Mouse (Mus musculus) 416B (cell line): Measurements from ENCODE around the gene Hgfac.

Source experiments
- DNase-seq: peaks from one replicate; pipeline ENCODE4 v3.0.0; 2011; ENCODE audit warnings: low read depth

Gene Hgfac

DNA sequence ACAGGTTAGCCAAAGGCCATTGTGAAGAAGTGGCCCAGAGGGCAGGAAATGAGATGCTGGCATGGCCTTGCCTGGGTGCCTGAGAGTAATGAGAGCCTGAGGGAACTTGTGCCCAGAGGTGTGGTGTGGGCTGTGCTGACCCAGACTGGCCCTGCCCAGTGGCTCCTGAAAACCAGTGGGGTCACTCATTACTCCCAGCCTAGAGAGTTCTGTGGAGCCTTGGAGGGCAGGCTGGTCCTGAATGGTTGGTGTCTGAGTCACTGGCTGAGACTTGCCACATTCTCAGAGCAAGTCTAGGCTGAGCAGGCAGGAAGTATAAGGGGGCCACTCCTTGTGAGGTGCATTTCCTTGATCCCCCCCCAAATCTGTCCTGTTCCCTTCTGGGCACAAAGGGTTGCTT lies 3.9 kb upstream of the Hgfac start:
- DNase-seq: peak; percentile 72

DNA sequence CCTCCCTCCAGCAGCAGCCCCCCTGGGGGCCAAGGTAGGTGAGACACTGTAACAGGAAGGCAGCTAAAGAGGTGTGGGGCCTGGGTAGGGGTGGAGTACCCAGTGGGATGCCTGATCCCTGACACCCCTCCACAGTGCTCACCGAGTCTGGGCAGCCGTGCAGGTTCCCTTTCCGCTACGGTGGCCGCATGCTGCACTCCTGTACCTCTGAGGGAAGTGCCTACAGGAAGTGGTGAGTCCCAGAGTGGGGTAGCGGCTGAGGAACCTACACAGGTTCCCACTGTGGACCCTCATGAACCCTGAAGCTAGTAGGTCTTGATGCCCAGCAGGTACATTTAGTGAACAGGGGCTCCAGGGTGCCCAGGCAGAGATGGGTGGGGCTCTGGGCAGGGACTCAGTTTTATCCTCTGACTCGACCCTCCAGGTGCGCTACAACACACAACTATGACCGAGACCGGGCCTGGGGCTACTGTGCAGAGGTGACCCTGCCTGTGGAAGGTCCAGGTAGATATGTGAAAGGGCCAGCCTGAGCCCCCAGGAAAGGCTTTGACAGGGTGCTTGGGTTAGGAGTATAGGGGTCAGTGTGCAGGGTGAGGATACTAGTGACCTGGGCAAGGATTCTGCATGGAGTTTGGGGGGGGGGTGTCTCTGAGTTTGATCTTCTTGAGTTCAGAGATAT lies 1.3 kb downstream of the Hgfac start:
- peak; percentile 34 for DNase-seq

DNA sequence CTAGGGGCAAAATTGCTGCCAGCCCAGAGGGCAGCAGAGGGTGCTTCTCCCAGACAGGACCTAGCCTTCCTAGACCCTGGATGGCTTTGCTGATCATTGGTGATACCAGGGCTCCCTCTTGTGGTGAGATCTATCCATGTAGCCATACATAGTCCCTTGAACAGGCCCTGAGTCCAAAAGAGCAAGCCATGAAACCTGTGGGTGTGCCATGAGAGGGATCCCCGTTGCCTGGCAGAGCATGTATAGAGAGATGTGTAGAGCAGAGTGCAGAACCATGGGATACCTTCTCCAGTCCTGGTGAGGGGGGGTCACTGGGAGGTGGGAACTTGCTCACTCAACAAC lies 1.8 kb downstream of the Hgfac start:
- DNase-seq: peak; percentile 90

DNA sequence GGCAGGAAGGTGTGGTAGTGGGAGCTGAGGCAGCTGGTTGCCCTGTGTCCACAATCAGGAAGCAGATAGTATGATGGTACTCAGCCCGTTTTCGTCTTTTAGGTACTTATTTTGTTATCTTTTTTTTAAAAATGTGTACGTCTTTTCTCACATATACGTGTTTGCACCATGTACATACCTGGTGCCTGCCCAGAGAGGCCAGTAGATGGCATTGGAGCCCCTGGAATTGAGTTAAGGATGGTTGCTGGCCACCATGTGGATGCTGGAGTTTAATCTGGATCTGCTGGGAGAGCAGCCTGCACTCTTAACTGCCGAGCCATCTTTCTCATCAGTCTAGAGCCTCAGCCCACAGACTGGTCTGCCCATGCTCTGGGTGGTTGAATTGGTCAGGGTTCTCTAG lies 9.2 kb downstream of the Hgfac start:
- peak; percentile 26 for DNase-seq

DNA sequence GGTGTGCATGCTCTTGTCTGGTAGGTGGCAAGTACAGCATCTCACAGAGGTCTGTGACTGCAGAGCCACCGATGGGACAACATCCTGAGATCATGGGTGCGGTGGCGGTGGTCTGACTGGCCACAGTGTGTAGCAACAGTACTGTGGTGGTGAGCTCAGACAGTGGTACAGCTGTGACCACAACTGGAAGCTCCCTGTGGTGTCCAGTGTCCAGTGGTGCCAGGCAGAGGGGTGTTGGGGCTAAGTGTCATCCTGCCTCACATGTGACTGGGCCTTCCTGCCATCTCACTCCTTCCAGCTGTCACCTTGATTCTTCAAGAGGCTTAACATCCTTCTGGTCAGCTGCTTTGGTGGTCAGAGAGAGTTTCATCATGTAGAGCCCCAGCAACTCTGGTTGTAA lies 13.3 kb downstream of the Hgfac start:
- DNase-seq: peak; percentile 65

DNA sequence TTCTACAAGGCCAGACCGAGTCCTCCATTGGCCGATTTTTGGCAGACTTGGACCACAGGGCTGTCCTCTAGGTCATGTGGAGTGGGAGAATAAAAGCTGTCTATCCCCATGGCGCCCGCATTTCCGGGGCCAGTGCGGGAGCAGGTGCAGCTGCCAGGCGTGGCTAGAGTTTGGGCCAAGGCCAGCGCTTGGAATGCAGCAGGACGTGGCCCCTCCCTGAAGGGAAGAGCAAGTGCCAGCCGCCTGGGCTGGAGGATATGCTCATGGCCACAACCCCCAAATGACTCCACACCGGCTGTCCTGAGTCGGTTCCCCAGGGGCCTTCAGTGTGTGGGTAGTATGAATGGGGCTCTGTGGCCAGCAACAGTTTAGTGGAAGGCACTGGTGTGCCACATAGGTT lies 13.8 kb downstream of the Hgfac start:
- DNase-seq: no peak

DNA sequence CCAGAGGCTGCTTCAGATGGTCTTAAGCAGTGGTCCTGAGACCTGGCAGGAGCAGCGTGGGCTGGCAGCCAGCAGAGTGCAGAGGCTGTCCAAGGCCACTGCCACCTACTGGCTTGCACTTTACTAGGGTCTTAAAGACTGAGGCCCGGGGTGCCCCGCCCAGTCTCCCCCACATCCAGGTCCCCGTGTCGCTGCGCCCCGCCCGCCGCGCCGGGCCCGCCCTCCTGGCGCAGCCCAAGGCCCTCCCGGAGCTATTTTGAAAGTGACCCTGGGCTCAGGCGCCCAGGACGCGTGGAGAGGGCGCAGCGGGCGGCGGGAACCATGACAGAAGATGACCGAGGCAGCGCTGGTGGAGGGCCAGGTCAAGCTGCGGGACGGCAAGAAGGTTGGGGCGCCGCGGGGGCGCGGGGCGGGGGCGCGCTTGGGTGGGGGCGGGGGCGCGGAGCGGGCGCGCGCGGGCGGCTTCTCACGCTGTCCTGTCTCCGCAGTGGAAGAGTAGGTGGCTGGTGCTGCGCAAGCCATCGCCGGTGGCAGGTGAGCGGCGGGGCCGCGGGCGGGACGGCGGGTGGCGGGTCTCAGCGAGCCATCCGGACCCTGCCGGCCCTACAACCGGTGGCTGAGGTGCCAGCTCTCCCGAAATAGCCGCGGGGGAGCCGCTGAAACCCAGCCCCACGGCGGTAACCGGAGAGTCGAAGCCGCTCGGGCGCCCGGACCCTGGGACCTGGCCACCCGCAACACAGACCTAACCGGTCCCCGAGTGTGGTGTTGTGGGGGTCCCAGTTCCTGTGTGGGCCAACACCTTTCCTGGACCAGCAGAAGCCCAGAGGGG lies 15.5 kb downstream of the Hgfac start, which contains the start of gene Dok7:
Dok7 (plus strand) TSS at position 163 of the 829 bp plus-strand sequence.
- DNase-seq: no peak

DNA sequence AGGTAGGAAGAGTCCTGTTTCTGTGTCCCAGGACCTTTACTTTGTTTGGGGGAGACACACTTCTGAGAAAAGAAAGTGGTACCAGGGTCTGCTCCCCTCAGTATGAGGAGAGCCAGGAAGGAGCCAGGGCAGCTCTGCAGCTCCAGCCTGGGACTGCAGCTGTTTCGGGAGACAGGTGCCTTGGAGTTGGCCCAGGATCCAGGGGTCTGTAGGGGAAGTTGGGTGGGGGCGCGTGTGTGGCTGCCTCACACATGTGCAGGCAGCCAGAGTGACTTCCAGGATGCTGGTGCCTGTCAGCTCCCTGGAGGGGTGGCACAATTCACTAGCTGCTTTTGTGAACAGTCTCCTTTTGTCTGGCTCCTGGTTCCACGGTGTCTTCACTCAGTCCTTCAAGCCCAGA lies 16.3 kb downstream of the Hgfac start:
- no peak for DNase-seq

DNA sequence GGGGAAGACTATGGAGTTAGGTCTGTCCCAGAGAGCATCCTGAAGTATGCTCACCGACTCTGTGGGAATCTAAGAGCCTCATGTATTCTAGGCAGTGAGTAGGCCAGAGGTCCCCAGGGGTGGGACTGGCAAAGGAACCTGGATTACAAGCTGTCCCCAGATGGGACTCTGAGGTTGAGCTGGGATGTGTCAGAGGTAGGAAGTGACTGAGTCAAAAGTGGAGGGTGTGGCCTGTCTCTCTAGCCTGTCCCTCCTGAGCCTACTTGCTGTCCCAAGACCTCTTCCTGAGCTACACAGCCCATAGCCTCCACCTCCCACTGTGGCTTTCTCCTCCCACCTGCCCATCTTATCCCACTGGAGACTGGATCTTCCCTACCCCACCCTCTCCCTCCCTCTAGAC lies 16.9 kb downstream of the Hgfac start:
- peak; percentile 31 for DNase-seq

DNA sequence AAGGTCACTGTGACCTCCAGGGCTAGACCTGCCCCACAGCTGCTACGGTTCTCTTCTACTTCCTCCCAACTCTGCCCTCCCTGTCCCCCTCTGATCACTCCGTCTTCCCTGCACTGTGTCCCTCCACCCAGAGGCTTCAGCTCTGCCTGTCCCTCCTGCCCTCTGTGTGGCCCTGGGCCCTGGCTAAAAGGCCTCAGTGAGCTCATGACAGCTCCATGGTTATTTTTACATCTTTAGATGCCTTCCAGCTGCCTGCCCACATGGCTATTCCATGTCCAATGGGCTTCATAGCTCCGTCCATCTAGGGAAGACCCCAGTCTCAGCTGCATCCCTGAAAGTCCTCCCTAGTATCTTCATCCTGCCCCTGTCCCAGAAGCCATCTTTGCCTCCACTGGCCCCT lies 18.8 kb downstream of the Hgfac start:
- DNase-seq: no peak

DNA sequence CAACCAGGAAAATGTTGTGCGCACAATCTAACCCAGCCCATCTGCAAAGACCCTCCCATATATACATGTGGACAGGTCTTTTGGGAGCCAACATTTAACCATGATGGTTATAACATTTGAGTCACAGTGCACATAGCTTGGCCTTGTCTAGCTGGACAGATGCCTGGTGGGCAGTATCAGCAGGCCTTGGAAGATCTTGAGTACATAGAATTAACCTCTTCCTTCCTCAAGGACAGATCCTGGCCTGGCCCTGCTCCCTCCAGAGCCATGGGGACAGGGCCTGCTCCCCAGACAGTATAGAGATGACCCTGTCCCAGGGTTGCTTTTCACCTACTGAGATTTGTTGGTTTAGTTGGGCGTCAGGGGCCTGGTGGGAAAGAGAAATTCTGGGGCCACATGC lies 28.5 kb downstream of the Hgfac start:
- no peak for DNase-seq

DNA sequence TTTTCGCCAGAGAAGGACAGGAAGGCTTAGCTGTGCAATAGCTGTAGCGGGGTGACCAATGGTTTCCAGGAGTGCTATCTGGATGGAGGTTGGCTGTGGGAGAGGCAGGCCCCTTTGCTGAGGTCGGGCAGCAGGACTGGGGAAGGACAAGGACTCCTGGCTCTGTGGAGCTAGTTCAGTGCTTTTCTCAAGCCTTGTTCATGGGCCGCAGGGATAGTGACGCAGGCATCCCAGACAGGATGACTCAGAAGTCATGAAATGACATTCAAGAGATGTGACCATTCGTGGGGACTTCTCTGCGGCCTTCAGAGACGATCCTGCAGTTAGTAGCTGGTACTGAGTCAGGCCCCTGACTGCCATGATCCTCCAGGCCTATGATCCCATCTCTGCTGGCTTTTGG lies 29.0 kb downstream of the Hgfac start:
- DNase-seq: no peak

DNA sequence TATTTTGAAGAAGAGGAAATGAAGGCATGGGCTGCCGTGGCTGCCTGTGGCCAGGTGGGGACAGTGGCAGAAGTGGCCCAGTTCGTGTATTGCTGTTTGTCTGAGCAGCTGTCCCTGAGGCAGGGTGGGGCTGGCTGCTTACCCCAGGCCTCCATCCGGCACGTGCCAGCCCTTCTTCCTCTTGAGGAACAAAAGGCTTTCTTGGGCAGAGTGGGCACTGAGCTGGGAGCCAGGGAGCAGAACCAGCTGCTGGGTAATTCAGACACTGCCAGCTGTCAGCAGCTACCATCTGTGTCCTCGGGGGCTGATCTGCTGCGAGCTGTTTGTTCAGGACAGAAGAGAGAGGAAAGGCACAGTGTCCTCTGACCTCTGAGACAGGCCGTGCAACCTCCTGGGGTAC lies 29.6 kb downstream of the Hgfac start:
- no peak for DNase-seq

DNA sequence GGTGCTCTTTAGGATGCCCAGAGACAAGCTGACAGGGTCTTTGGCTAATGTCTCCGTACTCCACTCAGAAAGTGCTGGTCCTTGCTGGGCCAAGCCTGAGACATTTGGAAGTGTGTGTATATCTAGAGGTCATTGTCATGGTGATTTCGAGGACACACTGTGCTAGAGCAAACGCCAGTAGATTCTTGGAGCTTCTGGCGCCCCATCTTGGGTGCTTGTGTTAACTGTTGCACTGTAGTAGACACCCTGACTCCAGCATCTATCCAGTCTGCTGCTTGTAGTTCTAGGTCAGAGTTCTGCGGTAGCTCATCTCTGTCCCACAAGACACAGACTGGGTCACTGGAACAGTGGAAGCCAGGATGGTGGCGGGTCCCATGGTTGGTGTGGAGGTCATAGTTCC lies 30.5 kb downstream of the Hgfac start:
- DNase-seq: no peak

DNA sequence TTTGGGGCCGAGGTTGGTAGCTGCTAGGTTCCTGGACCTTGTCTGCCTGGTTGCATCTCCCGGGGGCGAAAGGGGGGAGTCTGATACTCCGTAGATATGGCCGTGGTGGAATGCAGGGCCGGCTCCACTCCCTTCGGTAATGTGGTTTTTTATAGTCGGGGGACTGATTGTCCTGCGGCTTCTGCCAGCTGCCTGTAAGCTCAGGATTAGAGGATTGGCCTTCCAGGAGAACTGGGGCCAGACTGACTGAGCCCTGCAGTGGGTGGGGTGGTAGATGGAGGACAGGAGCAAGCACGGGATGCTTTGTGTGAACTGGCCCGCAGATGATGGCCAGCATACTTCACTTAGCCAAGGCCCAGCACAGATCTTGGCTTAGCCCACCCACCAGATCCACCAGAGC lies 31.9 kb downstream of the Hgfac start:
- DNase-seq: no peak

DNA sequence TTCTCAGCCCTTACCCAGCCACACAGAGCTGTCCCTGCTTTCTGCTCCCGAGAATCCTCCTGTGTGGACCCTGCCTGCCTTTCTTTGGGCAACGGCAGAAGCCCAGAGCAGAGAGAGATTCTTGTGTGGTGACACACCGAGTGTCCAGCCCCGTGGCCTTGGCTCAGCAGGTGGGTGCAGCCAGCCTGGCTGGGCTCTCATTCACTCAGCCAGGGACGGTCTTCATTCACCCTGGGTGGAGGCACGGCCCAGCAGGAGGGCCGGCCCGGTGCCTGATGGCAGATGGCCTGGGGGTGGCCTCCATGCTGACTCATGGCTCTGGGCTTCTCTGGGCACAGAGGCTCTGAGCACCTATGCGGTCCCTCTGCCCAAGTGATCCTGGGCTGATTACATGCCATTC lies 32.7 kb downstream of the Hgfac start:
- no peak for DNase-seq

DNA sequence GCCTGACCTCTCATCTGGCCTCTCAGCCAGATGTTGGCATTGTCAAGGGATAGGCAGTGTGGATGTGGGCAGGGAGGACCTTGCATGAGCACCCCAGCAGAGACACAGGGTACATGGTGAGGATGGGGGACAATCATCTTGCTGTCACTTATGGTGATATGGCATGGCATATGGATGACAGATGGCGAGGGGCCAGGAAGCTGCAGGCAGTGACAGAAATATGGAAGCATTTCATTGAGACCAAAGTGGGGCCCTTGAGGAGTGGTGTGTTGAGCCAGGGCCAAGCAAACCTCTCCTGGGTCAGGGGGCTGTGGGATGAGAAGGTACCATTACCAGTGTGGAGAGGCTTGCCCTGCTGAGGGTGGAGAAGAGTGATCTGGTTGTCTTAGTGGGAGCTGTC lies 35.1 kb downstream of the Hgfac start:
- no peak for DNase-seq

DNA sequence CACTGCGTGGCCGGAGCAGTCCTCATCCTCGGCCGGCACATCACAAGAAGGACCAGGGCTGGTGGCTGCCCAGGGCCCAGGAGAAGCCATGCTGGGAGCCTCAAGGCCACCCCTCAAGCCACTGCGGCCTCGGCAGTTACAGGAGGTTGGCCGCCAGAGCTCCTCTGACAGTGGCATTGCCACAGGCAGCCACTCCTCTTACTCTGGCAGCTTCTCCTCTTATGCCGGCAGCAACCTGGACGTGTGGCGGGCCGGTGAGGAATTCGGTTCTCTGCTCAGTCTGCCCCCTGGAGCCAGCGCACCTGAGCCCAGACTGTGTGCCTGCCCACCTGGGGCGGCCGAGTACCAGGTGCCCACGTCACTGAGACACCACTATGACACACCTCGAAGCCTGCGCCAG lies 37.8 kb downstream of the Hgfac start:
- DNase-seq: no peak

DNA sequence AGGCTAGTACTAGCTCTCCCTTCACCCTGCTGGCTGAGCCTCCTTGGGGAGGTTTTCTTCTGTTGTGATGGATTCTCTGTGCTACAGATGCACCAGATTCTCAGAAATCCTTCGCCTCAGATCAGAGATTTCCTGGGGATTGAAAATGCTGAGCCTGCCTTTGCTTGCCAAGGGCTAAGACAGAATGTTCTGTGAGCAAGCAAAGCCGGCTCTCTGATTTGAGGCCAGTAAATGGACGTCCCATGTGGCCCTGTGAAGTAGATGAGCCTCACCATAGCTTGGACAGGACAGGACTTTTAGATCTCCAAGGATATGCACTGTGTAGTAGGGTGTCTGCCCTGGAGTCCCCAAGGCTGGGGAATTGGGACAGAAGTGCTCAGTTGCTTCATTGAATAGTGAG lies 43.6 kb downstream of the Hgfac start:
- no peak for DNase-seq

DNA sequence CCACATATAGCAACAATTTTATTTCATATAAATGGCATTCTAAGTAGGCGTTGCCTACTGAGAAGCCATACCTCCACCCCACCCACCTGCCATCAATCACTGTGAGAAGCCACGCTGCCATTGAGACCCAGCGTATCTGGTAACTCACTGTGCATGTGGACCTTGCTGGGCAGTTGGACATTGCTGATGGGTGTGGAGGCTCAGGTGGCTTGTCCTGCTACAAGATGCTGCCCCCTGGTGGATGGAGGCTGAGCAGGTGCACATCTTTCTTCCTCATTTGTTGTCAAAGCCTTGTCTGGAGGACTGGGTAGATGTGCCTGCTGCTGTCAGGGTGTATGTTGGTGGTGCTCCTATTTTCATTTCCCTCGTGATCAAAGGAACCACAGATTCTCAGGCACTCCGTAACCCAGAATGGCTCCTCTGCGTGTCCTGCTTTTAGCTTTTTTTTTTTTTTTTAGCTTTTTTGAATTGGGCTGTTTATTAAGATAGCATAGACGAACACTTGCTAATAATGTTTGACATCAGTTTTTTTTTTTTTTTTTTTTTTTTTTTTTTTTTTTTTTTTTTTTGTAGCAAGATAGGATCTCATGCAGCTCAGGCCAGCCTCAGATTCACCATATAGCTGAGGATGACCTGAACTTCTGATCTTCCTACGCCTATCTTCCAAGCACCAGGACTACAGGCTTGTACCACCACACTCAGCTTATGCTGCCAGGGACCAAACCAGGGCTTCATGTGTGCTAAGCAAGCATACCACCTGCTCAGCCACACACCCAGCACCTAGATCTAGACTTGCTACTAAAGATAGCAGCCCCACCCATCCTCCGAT lies 47.7 kb downstream of the Hgfac start:
- DNase-seq: peak; percentile 77

DNA sequence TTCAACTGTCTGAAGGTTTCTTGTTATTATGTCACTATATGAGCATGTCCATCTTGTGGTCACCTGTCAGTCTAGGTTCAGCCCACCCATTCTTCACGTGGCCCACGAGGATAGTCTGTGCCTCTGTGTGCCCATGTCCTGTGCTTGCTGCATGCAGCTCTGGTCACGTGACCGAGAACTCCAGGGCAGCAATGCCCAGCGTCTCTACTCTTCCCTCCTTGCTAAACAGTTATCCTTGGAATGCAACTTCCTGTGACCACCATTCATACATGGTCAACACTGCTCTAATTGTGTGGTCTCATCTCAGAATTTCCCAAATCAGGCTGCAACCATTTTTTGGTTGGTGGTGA lies 48.3 kb downstream of the Hgfac start:
- DNase-seq: no peak

DNA sequence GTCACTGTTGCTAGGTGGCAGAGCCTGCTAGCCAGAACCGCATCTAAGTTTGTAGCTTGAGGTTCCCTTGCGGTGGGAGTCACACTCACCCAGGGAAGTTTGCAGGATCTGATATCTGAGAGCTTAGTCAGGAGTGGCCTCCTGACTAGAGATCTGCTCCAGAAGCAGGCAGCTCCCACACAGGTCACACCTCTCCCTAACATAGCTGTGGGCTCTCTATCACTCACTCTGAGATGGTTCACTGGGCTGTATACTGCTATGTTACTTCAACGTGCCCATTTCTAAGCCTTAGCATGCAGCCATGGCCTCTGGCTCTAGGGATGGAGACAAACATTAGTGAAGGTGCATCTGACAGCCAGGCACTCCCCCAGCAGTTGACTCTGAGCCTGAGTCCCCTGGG lies 50.3 kb downstream of the Hgfac start:
- DNase-seq: no peak
